Comparison of ENCODE assay signal across 32 mouse cellular contexts in the genomic region with DNA sequence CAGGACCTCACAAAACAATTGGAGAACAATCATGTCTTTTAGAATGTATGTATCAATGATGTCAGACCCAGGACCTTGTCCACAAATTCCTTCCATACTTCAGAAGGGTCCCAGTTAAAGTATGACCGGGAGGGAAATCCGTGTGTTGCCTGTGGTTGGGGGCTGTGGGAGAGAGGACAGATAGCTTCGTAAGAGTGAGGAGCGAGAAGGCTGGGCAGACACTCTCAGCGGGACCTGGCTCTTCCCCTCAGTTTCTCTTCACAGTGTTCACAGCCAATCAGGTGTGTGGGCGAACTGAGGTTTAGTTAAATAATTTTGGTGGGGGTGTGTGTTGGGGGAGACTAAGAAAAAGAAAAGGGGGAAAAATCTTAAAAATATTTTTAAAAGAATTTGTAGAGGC.
"Had no signal": no experiment of that assay in that cellular context is flagged by ENCODE, and none has a peak within 500 bp of the region (broad histone marks: within the 10 kb centered on the region; RNA-seq: fewer than 3 reads in every experiment).

No protein-coding gene starts in this region.

- H3K9me3 ChIP-seq: heart, embryonic 12.5 days; heart, embryonic 13.5 days; heart, embryonic 15.5 days; hindbrain, embryonic 10.5 days; hindbrain, embryonic 12.5 days; hindbrain, embryonic 13.5 days; hindbrain, embryonic 15.5 days; intestine, embryonic 15.5 days; kidney, embryonic 15.5 days had no signal

- H3K27me3 ChIP-seq: heart, embryonic 12.5 days; heart, embryonic 13.5 days; heart, embryonic 15.5 days; hindbrain, embryonic 12.5 days; hindbrain, embryonic 13.5 days; hindbrain, embryonic 15.5 days; intestine, embryonic 15.5 days; kidney, embryonic 15.5 days had no signal

- H3K9ac ChIP-seq: heart, embryonic 12.5 days; heart, embryonic 13.5 days; heart, embryonic 15.5 days; hindbrain, embryonic 12.5 days; hindbrain, embryonic 13.5 days; hindbrain, embryonic 14.5 days; hindbrain, embryonic 15.5 days; intestine, embryonic 15.5 days; kidney, embryonic 15.5 days had no signal

- H3K4me3 ChIP-seq: heart, embryonic 12.5 days; heart, embryonic 13.5 days; heart, embryonic 15.5 days; hindbrain, embryonic 10.5 days; hindbrain, embryonic 12.5 days; hindbrain, embryonic 13.5 days; hindbrain, embryonic 15.5 days; intestine, embryonic 15.5 days; kidney, embryonic 15.5 days; layer of hippocampus, adult 2 months; left cerebral cortex, adult 2 months had no signal

- ATAC-seq: hindbrain, embryonic 16.5 days; hindbrain, postnatal 0 days; inflammation-experienced regulatory T-cells, adult 6 months; intestine, embryonic 15.5 days; intestine, postnatal 0 days had no signal

- H3K36me3 ChIP-seq: heart, embryonic 12.5 days; heart, embryonic 13.5 days; heart, embryonic 15.5 days; hindbrain, embryonic 10.5 days; hindbrain, embryonic 12.5 days; hindbrain, embryonic 13.5 days; hindbrain, embryonic 15.5 days; intestine, embryonic 15.5 days; kidney, embryonic 15.5 days had no signal

- H3K27ac ChIP-seq: heart, embryonic 13.5 days; heart, embryonic 15.5 days; hindbrain, embryonic 10.5 days; hindbrain, embryonic 12.5 days; hindbrain, embryonic 13.5 days; hindbrain, embryonic 14.5 days; hindbrain, embryonic 15.5 days; hindbrain, postnatal 0 days; intestine, embryonic 15.5 days; kidney, embryonic 15.5 days; kidney, postnatal 0 days; layer of hippocampus, adult 2 months; left cerebral cortex, adult 2 months had no signal

- DNase-seq: heart, postnatal 10 days; heart, postnatal 14 days; heart, postnatal 36 days; kidney, adult 11 months; kidney, adult 18-20 months; kidney, adult 2 months; kidney, adult 8-10 months; kidney, adult 9 months; kidney, postnatal 10 days; kidney, postnatal 14 days; kidney, postnatal 25 days; kidney, postnatal 36 days; kidney, postnatal 4 days; layer of hippocampus, adult 9-11 months; layer of hippocampus, postnatal 36 days had no signal

- H3K4me2 ChIP-seq: heart, embryonic 12.5 days; heart, embryonic 13.5 days; heart, embryonic 15.5 days; hindbrain, embryonic 12.5 days; hindbrain, embryonic 13.5 days; hindbrain, embryonic 14.5 days; hindbrain, embryonic 15.5 days; intestine, embryonic 15.5 days; kidney, embryonic 15.5 days had no signal
